Mouse (Mus musculus): ENCODE data around the gene Kalrn. TPM values are rescaled to one million over a fixed set of nuclear protein-coding genes. Genes with fewer than 3 reads are reported as not detected.

Kalrn gene
- polyA plus RNA-seq, 1 experiment from 2014 or later = 22.1 TPM

DNA sequence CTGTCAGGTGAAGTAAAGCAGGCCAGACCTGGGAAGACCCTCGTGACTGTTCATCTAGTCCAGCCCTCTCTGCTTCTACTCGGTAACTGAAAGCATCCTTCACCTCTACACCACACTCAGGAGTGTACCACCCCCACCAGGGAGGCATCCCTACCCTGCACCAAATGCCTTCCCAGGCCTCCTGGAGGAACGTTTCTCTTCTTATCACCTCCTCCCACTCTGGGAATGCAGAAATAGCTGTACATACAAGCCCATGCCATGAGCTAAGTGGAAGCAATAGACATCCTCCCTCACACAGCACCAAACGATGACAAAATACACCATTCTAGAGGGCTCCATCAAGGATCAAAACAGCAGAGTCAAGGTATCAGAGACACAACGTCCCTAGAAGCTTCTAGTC, 168.2 kb downstream of the Kalrn start:
- H3K9ac ChIP-seq (replicated peaks; ENCODE audit: low read depth, low read length) = no peak overlapping the region
- H3K9me3 ChIP-seq (ENCODE audit: control insufficient read depth, low read depth, low read length) = no peaks in the 10 kb centered on the region
- no peak overlapping the region for H3K4me2 ChIP-seq (replicated peaks; ENCODE audit: low read depth, low read length)
- no peak overlapping the region for H3K4me3 ChIP-seq (ENCODE audit: low read depth, low read length)
- no peaks in the 10 kb centered on the region for H3K4me1 ChIP-seq (ENCODE audit: control insufficient read depth, insufficient read depth, low read length)
- 57% methylated on average over 5 of the region's 5 CpGs for WGBS
- H3K36me3 ChIP-seq (ENCODE audit: control insufficient read depth, insufficient read depth, low read length) = no peaks in the 10 kb centered on the region
- no peaks in the 10 kb centered on the region for H3K27me3 ChIP-seq (ENCODE audit: control insufficient read depth, insufficient read depth, low read length)
- ATAC-seq (ENCODE audit: insufficient number of reproducible peaks, insufficient read depth, low FRiP score, low read depth) = no peak
- no peak overlapping the region for H3K27ac ChIP-seq (ENCODE audit: low read length)

DNA sequence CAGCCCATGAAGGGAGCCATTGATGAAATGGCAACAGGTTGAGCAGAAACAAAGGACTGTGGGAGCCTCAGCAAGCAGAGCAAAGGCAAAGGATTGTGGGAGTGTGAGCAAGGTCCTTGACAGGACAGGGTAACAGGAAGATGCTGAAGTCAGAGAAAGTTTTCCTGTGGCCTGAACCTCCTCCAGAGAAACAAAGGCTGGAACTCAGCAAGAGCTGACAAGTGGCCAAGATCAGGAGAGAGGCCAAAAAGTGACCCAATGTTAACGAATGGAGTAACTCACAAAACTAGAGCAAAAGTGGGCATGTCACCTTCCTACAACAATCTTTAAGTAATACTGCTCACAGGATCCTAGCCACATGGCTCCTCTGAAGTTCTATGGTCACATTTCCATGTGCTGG, 172.1 kb downstream of the Kalrn start:
- no peak for ATAC-seq (ENCODE audit: insufficient number of reproducible peaks, insufficient read depth, low FRiP score, low read depth)
- Histone ChIP-seq H3K9ac (replicated peaks; ENCODE audit: low read depth, low read length) (no peak overlapping the region), H3K36me3 (ENCODE audit: control insufficient read depth, insufficient read depth, low read length) (no peaks in the 10 kb centered on the region), H3K9me3 (ENCODE audit: control insufficient read depth, low read depth, low read length) (no peaks in the 10 kb centered on the region), H3K4me1 (ENCODE audit: control insufficient read depth, insufficient read depth, low read length) (no peaks in the 10 kb centered on the region), H3K4me2 (replicated peaks; ENCODE audit: low read depth, low read length) (no peak overlapping the region), H3K27me3 (ENCODE audit: control insufficient read depth, insufficient read depth, low read length) (no peaks in the 10 kb centered on the region), H3K4me3 (ENCODE audit: low read depth, low read length) (no peak overlapping the region), H3K27ac (ENCODE audit: low read length) (no peak overlapping the region)
- 82% methylated on average over 1 of the region's 1 CpGs for WGBS

DNA sequence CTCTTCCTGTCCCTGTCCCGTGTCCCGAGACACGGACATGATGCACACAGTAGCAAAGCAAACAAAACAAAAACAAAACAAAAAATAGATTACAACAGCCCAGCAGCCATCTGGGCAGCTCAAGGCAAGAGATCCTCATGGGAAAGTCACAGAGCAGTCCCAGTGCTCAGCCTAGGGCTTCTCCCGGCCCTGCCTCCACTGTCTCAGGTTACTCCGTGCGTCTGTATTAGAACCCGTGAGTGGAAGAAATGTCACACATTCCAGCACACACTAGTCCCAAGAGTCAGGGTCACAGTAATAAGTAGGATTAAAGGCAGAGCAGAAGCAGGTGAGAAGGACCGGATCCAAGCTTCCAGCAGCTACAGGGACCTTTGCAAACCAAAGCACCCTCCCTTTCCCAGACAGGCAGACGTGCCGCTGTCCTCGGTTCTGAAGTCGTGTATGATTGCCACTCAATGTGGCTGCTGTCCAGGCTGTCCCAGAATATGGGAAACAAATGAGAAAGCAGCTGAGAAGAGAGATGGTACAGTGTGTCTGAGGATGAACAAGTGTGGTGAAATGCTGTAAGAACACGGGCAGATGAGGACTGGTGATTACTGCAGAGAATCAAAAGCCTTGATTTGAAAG, 173.1 kb downstream of the Kalrn start:
- no peak for ATAC-seq (ENCODE audit: insufficient number of reproducible peaks, insufficient read depth, low FRiP score, low read depth)
- Histone ChIP-seq H3K4me2 (replicated peaks; ENCODE audit: low read depth, low read length) (no peak overlapping the region), H3K27ac (ENCODE audit: low read length) (no peak overlapping the region), H3K4me3 (ENCODE audit: low read depth, low read length) (no peak overlapping the region), H3K9me3 (ENCODE audit: control insufficient read depth, low read depth, low read length) (no peaks in the 10 kb centered on the region), H3K36me3 (ENCODE audit: control insufficient read depth, insufficient read depth, low read length) (no peaks in the 10 kb centered on the region), H3K4me1 (ENCODE audit: control insufficient read depth, insufficient read depth, low read length) (no peaks in the 10 kb centered on the region), H3K9ac (replicated peaks; ENCODE audit: low read depth, low read length) (no peak overlapping the region), H3K27me3 (ENCODE audit: control insufficient read depth, insufficient read depth, low read length) (no peaks in the 10 kb centered on the region)
- 43% methylated on average over 13 of the region's 13 CpGs for WGBS

DNA sequence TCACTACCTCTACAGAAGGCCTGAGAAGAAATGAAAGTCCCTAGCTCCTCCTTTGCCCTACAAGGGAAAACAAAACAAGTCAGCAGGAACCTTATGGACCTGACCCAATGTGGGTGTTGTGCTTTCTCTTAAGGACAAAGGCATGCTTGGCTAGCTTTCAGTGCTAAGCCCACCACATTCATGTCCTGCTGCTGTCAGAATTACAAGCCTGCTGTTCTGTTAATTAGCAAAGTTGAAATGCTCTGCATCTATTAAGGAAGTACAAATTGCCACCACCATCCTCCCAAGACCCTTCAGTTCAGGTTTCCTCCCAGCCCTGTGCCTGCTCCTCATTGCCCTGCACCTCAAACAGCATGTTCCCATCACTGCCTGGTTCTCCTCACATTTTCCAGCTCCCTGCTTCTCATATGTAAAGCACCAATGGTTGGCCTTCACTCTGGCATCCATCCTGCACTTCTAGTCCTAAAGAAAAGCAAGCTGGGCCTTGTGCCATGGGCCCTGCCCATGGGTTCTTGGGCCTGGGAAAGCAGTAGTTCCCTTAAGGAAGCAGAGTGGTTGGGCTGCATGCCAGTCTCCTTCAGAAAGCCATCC, 178.0 kb downstream of the Kalrn start:
- Histone ChIP-seq H3K27ac (ENCODE audit: low read length) (no peak overlapping the region), H3K9ac (replicated peaks; ENCODE audit: low read depth, low read length) (no peak overlapping the region), H3K9me3 (ENCODE audit: control insufficient read depth, low read depth, low read length) (no peaks in the 10 kb centered on the region), H3K27me3 (ENCODE audit: control insufficient read depth, insufficient read depth, low read length) (no peaks in the 10 kb centered on the region), H3K4me1 (ENCODE audit: control insufficient read depth, insufficient read depth, low read length) (no peaks in the 10 kb centered on the region), H3K4me2 (replicated peaks; ENCODE audit: low read depth, low read length) (no peak overlapping the region), H3K4me3 (ENCODE audit: low read depth, low read length) (no peak overlapping the region), H3K36me3 (ENCODE audit: control insufficient read depth, insufficient read depth, low read length) (no peaks in the 10 kb centered on the region)
- no peak for ATAC-seq (ENCODE audit: insufficient number of reproducible peaks, insufficient read depth, low FRiP score, low read depth)

GRCm38 (mm10) chr16:34389520-34390271, 183.6 kb downstream of the Kalrn start:
- 72% methylated on average over 5 of the region's 5 CpGs for WGBS
- no peak overlapping the region for H3K9ac ChIP-seq (replicated peaks; ENCODE audit: low read depth, low read length)
- no peaks in the 10 kb centered on the region for H3K4me1 ChIP-seq (ENCODE audit: control insufficient read depth, insufficient read depth, low read length)
- H3K4me3 ChIP-seq (ENCODE audit: low read depth, low read length) = no peak overlapping the region
- no peak for ATAC-seq (ENCODE audit: insufficient number of reproducible peaks, insufficient read depth, low FRiP score, low read depth)
- H3K27me3 ChIP-seq (ENCODE audit: control insufficient read depth, insufficient read depth, low read length) = no peaks in the 10 kb centered on the region
- no peak overlapping the region for H3K27ac ChIP-seq (ENCODE audit: low read length)
- H3K9me3 ChIP-seq (ENCODE audit: control insufficient read depth, low read depth, low read length) = no peaks in the 10 kb centered on the region
- no peak overlapping the region for H3K4me2 ChIP-seq (replicated peaks; ENCODE audit: low read depth, low read length)
- no peaks in the 10 kb centered on the region for H3K36me3 ChIP-seq (ENCODE audit: control insufficient read depth, insufficient read depth, low read length)

DNA sequence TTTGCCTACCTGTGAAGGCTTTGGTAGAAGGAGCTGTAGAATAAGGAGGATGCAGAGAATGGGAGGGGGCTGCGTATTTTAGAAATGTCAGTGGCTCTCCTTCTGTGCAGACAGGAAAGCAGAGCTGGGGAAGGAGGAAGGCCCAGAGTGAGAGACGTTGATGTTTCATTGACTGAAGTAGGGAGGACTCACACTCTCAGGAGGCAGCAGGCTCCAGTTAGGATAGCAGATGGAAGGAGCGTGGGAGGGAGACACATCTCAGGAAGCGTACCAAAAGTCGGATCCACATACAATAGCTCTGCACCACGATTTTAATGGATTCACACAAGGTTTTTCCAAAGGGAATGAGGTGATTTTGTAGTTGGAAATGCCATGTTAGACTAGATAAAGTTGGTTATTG, 184.5 kb downstream of the Kalrn start:
- no peaks in the 10 kb centered on the region; the same call in 1 of the 2 replicates for H3K36me3 ChIP-seq (ENCODE audit: control insufficient read depth, insufficient read depth, low read length)
- no peak overlapping the region for H3K4me2 ChIP-seq (replicated peaks; ENCODE audit: low read depth, low read length)
- H3K9ac ChIP-seq (replicated peaks; ENCODE audit: low read depth, low read length) = no peak overlapping the region
- WGBS = 78% methylated on average over 6 of the region's 6 CpGs
- H3K27ac ChIP-seq (ENCODE audit: low read length) = no peak overlapping the region
- no peaks in the 10 kb centered on the region for H3K4me1 ChIP-seq (ENCODE audit: control insufficient read depth, insufficient read depth, low read length)
- no peaks in the 10 kb centered on the region for H3K27me3 ChIP-seq (ENCODE audit: control insufficient read depth, insufficient read depth, low read length)
- H3K4me3 ChIP-seq (ENCODE audit: low read depth, low read length) = no peak overlapping the region
- ATAC-seq (ENCODE audit: insufficient number of reproducible peaks, insufficient read depth, low FRiP score, low read depth) = no peak
- H3K9me3 ChIP-seq (ENCODE audit: control insufficient read depth, low read depth, low read length) = no peaks in the 10 kb centered on the region

DNA sequence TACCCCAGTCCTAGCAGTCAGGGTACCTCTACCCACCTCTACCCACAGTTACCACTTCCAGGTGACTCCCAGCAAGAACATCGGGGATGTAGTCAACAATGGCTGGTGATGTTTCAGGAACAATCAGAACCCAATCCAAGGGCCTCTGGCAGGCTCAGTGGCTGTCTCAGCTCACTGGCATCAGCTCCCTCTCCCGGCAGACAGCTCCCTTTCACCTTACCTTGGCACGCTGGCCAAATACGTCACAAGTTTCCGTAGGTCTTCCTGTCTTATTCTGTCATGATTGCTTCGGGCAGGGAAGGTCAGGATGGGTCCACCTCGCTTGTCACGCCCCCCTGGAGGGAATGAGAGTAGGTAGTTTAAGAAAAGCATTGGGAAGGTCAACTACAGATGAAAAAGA, 188.3 kb downstream of the Kalrn start:
- Histone ChIP-seq H3K9me3 (ENCODE audit: control insufficient read depth, low read depth, low read length) (no peaks in the 10 kb centered on the region), H3K4me1 (ENCODE audit: control insufficient read depth, insufficient read depth, low read length) (no peaks in the 10 kb centered on the region), H3K36me3 (ENCODE audit: control insufficient read depth, insufficient read depth, low read length) (peaks cover 3% of the 10 kb centered on the region; the same call in 1 of the 2 replicates), H3K9ac (replicated peaks; ENCODE audit: low read depth, low read length) (no peak overlapping the region), H3K27me3 (ENCODE audit: control insufficient read depth, insufficient read depth, low read length) (no peaks in the 10 kb centered on the region), H3K27ac (ENCODE audit: low read length) (no peak overlapping the region), H3K4me3 (ENCODE audit: low read depth, low read length) (no peak overlapping the region), H3K4me2 (replicated peaks; ENCODE audit: low read depth, low read length) (no peak overlapping the region)
- WGBS = 92% methylated on average over 8 of the region's 8 CpGs
- ATAC-seq (ENCODE audit: insufficient number of reproducible peaks, insufficient read depth, low FRiP score, low read depth) = no peak

- Histone ChIP-seq H3K36me3 (ENCODE audit: control insufficient read depth, insufficient read depth, low read length) (peaks cover 3% of the 10 kb centered on the region; the same call in 1 of the 2 replicates), H3K4me3 (ENCODE audit: low read depth, low read length) (no peak overlapping the region), H3K4me1 (ENCODE audit: control insufficient read depth, insufficient read depth, low read length) (no peaks in the 10 kb centered on the region), H3K27me3 (ENCODE audit: control insufficient read depth, insufficient read depth, low read length) (no peaks in the 10 kb centered on the region), H3K27ac (ENCODE audit: low read length) (no peak overlapping the region), H3K9ac (replicated peaks; ENCODE audit: low read depth, low read length) (no peak overlapping the region), H3K9me3 (ENCODE audit: control insufficient read depth, low read depth, low read length) (no peaks in the 10 kb centered on the region), H3K4me2 (replicated peaks; ENCODE audit: low read depth, low read length) (no peak overlapping the region)
- WGBS = 88% methylated on average over 4 of the region's 4 CpGs
- ATAC-seq (ENCODE audit: insufficient number of reproducible peaks, insufficient read depth, low FRiP score, low read depth) = no peak
Observed at GRCm38 (mm10) chr16:34382992-34383391, 190.3 kb downstream of the Kalrn start.
